In the genomic region with DNA sequence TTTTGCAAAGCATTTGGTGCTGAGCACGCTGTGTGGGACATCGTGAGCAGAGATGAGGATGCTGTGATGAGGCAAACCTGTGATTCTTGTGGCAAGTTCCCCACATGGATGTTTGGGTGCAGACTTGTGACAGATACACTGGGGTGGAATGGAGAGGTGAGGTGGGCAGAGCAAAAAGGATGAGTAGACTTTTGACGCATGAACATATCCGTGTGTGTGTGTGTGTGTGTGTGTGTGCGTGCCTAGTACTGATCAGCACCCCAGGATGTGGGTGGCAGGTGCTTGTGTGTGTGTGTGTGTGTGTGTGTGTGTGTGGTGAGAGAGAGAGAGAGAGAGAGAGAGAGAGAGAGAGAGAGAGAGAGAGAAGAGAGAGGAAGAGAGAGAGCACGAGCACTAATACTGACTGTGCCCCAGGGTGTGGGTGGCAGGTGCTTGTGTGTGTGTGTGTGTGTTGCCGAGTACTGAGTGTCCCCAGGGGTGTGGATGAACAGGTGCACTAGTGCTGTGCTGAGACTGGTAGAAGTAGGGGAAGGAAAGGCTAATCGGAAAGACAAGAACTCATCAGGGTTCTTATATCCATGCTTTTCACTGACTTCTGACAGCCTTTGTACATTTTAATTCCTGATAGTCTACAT, we compare ENCODE assay signal across 14 mouse cellular contexts. TPM values are rescaled to one million over a fixed set of nuclear protein-coding genes. Genes with fewer than 3 reads are reported as not detected.
A peak's percentile ranks its signal among the peaks of the same experiment; 100 is the strongest.
DNase-seq lines count a peak whose midpoint lies in the region; ATAC-seq and TF ChIP-seq lines count a peak whose summit lies in the region.
"Had no signal": no experiment of that assay in that cellular context is flagged by ENCODE, and none has a peak within 500 bp of the region (broad histone marks: within the 10 kb centered on the region; RNA-seq: fewer than 3 reads in every experiment).

No protein-coding gene starts in this region.

- no peaks in the 10 kb centered on the region for H3K36me3 ChIP-seq in embryonic facial prominence, embryonic 14.5 days (ENCODE audit: control insufficient read depth, insufficient read depth, low read length)
- H3K36me3 ChIP-seq in embryonic facial prominence, embryonic 10.5 days (replicated peaks) = no peaks in the 10 kb centered on the region
- peaks cover 7% of the 10 kb centered on the region; the same call in 1 of the 2 replicates for H3K36me3 ChIP-seq in midbrain, embryonic 13.5 days
- H3K36me3 ChIP-seq in midbrain, embryonic 11.5 days (ENCODE audit: control insufficient read depth, insufficient read depth, low read length) = no peaks in the 10 kb centered on the region
- H3K36me3 ChIP-seq in thymus, adult 2 months (ENCODE audit: control insufficient read depth, insufficient read depth, low read length) = peaks cover 11% of the 10 kb centered on the region
- no peaks in the 10 kb centered on the region for H3K36me3 ChIP-seq in kidney, embryonic 14.5 days (ENCODE audit: control insufficient read depth, insufficient read depth, low read length)
- H3K36me3 ChIP-seq: G1E had no signal

- no peak for TF ChIP-seq CTCF in thymus, adult 2 months (IDR thresholded peaks at IDR 0.05; ENCODE audit: borderline replicate concordance, control insufficient read depth, extremely low read depth, insufficient read depth, low read length, poor library complexity)

- WGBS in embryonic facial prominence, embryonic 14.5 days = 78% methylated on average over 8 of the region's 8 CpGs
- WGBS in embryonic facial prominence, embryonic 10.5 days = 89% methylated on average over 8 of the region's 8 CpGs
- WGBS in midbrain, embryonic 13.5 days = 81% methylated on average over 8 of the region's 8 CpGs
- 84% methylated on average over 8 of the region's 8 CpGs for WGBS in midbrain, embryonic 11.5 days
- WGBS in thymus, adult 2 months = 11% methylated on average over 8 of the region's 8 CpGs
- WGBS in kidney, embryonic 14.5 days = 91% methylated on average over 8 of the region's 8 CpGs

- no peaks in the 10 kb centered on the region for H3K27me3 ChIP-seq in embryonic facial prominence, embryonic 14.5 days (replicated peaks; ENCODE audit: control insufficient read depth, insufficient read depth, low read length)
- H3K27me3 ChIP-seq in embryonic facial prominence, embryonic 10.5 days (replicated peaks; ENCODE audit: low read depth, poor library complexity, severe bottlenecking) = no peaks in the 10 kb centered on the region
- H3K27me3 ChIP-seq in midbrain, embryonic 13.5 days = no peaks in the 10 kb centered on the region
- H3K27me3 ChIP-seq in midbrain, embryonic 11.5 days (ENCODE audit: control insufficient read depth, insufficient read depth, low read length) = no peaks in the 10 kb centered on the region
- H3K27me3 ChIP-seq in thymus, adult 2 months (ENCODE audit: control insufficient read depth, insufficient read depth, low read length) = no peaks in the 10 kb centered on the region
- no peaks in the 10 kb centered on the region for H3K27me3 ChIP-seq in kidney, embryonic 14.5 days (ENCODE audit: control insufficient read depth, insufficient read depth, low read length)

- no peak overlapping the region for H3K4me3 ChIP-seq in embryonic facial prominence, embryonic 14.5 days (ENCODE audit: low read depth, low read length)
- H3K4me3 ChIP-seq in embryonic facial prominence, embryonic 10.5 days = no peak overlapping the region
- no peak overlapping the region for H3K4me3 ChIP-seq in midbrain, embryonic 13.5 days (replicated peaks)
- H3K4me3 ChIP-seq in midbrain, embryonic 11.5 days (ENCODE audit: low read depth, low read length) = no peak overlapping the region
- H3K4me3 ChIP-seq in thymus, adult 2 months (ENCODE audit: control insufficient read depth, insufficient read depth, low read length) = no peak overlapping the region
- H3K4me3 ChIP-seq in kidney, embryonic 14.5 days (ENCODE audit: low read length) = no peak overlapping the region
- H3K4me3 ChIP-seq: forebrain, embryonic 10.5 days had no signal

- no peak for TF ChIP-seq POLR2A in thymus, adult 2 months (IDR thresholded peaks at IDR 0.05; ENCODE audit: control insufficient read depth, extremely low read depth, insufficient read depth, low read length, poor library complexity)

- H3K9ac ChIP-seq in embryonic facial prominence, embryonic 14.5 days (ENCODE audit: low read depth, low read length) = no peak overlapping the region
- no peak overlapping the region for H3K9ac ChIP-seq in midbrain, embryonic 13.5 days (replicated peaks)
- no peak overlapping the region for H3K9ac ChIP-seq in midbrain, embryonic 11.5 days (ENCODE audit: low read length)
- H3K9ac ChIP-seq in kidney, embryonic 14.5 days (ENCODE audit: low read depth, low read length) = no peak overlapping the region

- peak; percentile 71; the same call in 1 of the 2 replicates for ATAC-seq in embryonic facial prominence, embryonic 14.5 days (ENCODE audit: low read depth)
- ATAC-seq in midbrain, embryonic 13.5 days = peak; percentile 31; the same call in 1 of the 2 replicates
- ATAC-seq in midbrain, embryonic 11.5 days (ENCODE audit: low FRiP score) = no peak
- no peak for ATAC-seq in kidney, embryonic 14.5 days (ENCODE audit: low FRiP score, low TSS enrichment)

- H3K4me1 ChIP-seq in embryonic facial prominence, embryonic 14.5 days (ENCODE audit: control insufficient read depth, insufficient read depth, low read length) = no peaks in the 10 kb centered on the region
- H3K4me1 ChIP-seq in embryonic facial prominence, embryonic 10.5 days = peaks cover 11% of the 10 kb centered on the region
- peaks cover 3% of the 10 kb centered on the region; the same call in 1 of the 2 replicates for H3K4me1 ChIP-seq in midbrain, embryonic 13.5 days (replicated peaks)
- H3K4me1 ChIP-seq in midbrain, embryonic 11.5 days (ENCODE audit: control insufficient read depth, insufficient read depth, low read length) = no peaks in the 10 kb centered on the region
- peaks cover 16% of the 10 kb centered on the region for H3K4me1 ChIP-seq in thymus, adult 2 months (replicated peaks; ENCODE audit: control insufficient read depth, insufficient read depth, low read length)
- H3K4me1 ChIP-seq in kidney, embryonic 14.5 days (ENCODE audit: control insufficient read depth, insufficient read depth, low read length) = no peaks in the 10 kb centered on the region

- H3K9me3 ChIP-seq in embryonic facial prominence, embryonic 14.5 days (ENCODE audit: control insufficient read depth, low read length) = no peaks in the 10 kb centered on the region
- H3K9me3 ChIP-seq in embryonic facial prominence, embryonic 10.5 days = no peaks in the 10 kb centered on the region
- no peaks in the 10 kb centered on the region for H3K9me3 ChIP-seq in midbrain, embryonic 13.5 days
- H3K9me3 ChIP-seq in midbrain, embryonic 11.5 days (ENCODE audit: control insufficient read depth, low read length) = no peaks in the 10 kb centered on the region
- H3K9me3 ChIP-seq in kidney, embryonic 14.5 days (ENCODE audit: control insufficient read depth, low read length) = no peaks in the 10 kb centered on the region
- H3K9me3 ChIP-seq: forebrain, embryonic 10.5 days; G1E had no signal

- no peak overlapping the region for H3K4me2 ChIP-seq in embryonic facial prominence, embryonic 14.5 days (ENCODE audit: low read depth, low read length)
- H3K4me2 ChIP-seq in midbrain, embryonic 13.5 days (replicated peaks) = no peak overlapping the region
- H3K4me2 ChIP-seq in midbrain, embryonic 11.5 days = no peak overlapping the region
- no peak overlapping the region for H3K4me2 ChIP-seq in kidney, embryonic 14.5 days (replicated peaks; ENCODE audit: low read depth, low read length)

- H3K27ac ChIP-seq in embryonic facial prominence, embryonic 14.5 days (replicated peaks; ENCODE audit: low read depth, low read length) = no peak overlapping the region
- no peak overlapping the region for H3K27ac ChIP-seq in embryonic facial prominence, embryonic 10.5 days (replicated peaks)
- H3K27ac ChIP-seq in midbrain, embryonic 13.5 days = no peak overlapping the region
- H3K27ac ChIP-seq in midbrain, embryonic 11.5 days (ENCODE audit: low read depth, low read length) = no peak overlapping the region
- H3K27ac ChIP-seq in thymus, adult 2 months (ENCODE audit: control insufficient read depth, insufficient read depth, low read length) = peak overlapping the region; percentile 76
- H3K27ac ChIP-seq in kidney, embryonic 14.5 days (ENCODE audit: low read depth, low read length) = no peak overlapping the region
- H3K27ac ChIP-seq: forebrain, embryonic 10.5 days; macrophage had no signal

- no peak for DNase-seq in embryonic facial prominence, embryonic 14.5 days (ENCODE audit: low spot score)
- DNase-seq in embryonic facial prominence, embryonic 10.5 days (ENCODE audit: low spot score) = no peak
- no peak for DNase-seq in midbrain, embryonic 11.5 days (ENCODE audit: low spot score, missing footprints)
- peak; percentile 83 for DNase-seq in brain, adult 2 months (ENCODE audit: low read depth, low spot score)
- peak; percentile 64 for DNase-seq in thymus, adult 2 months
- no peak for DNase-seq in kidney, postnatal 14 days
- DNase-seq: cerebellum, adult 18-20 months; heart, postnatal 36 days; lung, adult 18-20 months had no signal

RNA-seq across cellular contexts. Expression of a gene that starts 13.0 kb away (rescaled TPM):
- 10.4 and 13.8 TPM in 2 replicates for polyA plus RNA-seq in embryonic facial prominence, embryonic 14.5 days (2014; fragmentation: Nextera tagmentation; extraction: Ambion mirVana)
- polyA plus RNA-seq in embryonic facial prominence, embryonic 10.5 days (2016; fragmentation: Nextera tagmentation; extraction: Ambion mirVana) = 4.8 and 5.9 TPM in 2 replicates
- polyA plus RNA-seq in midbrain, embryonic 13.5 days (2015; fragmentation: Nextera tagmentation; extraction: Ambion mirVana) = 17.2 and 19.3 TPM in 2 replicates
- polyA plus RNA-seq in midbrain, embryonic 11.5 days (2014; fragmentation: Nextera tagmentation; extraction: Ambion mirVana) = 7.7 and 8.7 TPM in 2 replicates
- polyA plus RNA-seq in thymus, adult 2 months (2012; rRNA removed) = 73.5 and 95.9 TPM in 2 replicates
- polyA plus RNA-seq in kidney, embryonic 14.5 days (2014; fragmentation: Nextera tagmentation; extraction: Ambion mirVana) = 5.0 and 10.4 TPM in 2 replicates

Comparison
In these comparisons a context has a peak if more than half of its experiments do, and no peak if none do; other contexts are left out.
1. ATAC-seq: peak in embryonic facial prominence, embryonic 14.5 days (single experiment) and midbrain, embryonic 13.5 days (single experiment); none in midbrain, embryonic 11.5 days (single experiment) and kidney, embryonic 14.5 days (single experiment).
2. DNase-seq: peak in brain, adult 2 months (single experiment) and thymus, adult 2 months (single experiment); none in embryonic facial prominence, embryonic 14.5 days (single experiment), embryonic facial prominence, embryonic 10.5 days (single experiment), midbrain, embryonic 11.5 days (single experiment) and kidney, postnatal 14 days (single experiment).